Mouse (Mus musculus): ENCODE data around the gene Olfr1286.

Olfr1286 gene

DNA sequence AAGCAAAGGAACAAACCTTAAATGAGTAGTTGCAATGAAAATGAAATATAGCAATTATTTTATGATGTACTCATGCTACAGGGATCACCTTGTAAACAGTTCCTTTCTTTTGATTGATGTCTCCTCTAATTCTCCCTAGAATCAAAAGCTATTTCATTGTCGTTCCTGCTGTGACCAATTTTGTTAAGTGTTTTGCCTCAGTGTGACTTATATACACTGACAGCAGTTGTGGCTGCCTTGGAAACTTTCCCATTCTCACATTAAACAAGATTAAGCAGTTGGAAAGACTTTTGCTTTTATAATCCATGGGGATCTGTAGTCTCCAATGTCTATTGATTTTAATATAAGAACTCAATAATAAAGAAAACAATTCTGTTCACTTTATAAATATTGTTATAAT is at the start of gene Olfr1286:
Olfr1286 (minus strand) TSS at position 185 of the 400 bp plus-strand sequence.
- DNase-seq, result no peak

DNA sequence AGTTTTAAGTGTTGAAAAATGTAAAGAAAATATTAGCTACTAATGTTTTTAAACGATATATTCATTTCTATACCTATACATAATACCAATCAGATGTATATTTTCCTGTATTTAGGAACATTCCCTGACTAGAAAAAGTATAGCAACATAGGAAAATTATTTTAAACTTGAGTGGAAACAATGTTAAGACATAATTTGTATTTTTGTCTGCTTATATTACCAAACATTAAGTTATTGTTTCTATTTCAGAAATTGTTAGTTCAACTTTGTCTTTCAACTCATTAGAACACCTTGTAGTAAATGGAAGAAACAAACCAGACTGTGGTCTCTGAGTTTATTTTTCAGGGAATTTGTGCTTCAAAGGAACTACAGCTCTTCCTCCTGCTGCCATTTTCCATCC is 25.9 kb upstream of the Olfr1286 start, which contains the start of gene Olfr1287:
Olfr1287 (plus strand) TSS at position 301 of the 400 bp plus-strand sequence.
- no peak for DNase-seq

DNA sequence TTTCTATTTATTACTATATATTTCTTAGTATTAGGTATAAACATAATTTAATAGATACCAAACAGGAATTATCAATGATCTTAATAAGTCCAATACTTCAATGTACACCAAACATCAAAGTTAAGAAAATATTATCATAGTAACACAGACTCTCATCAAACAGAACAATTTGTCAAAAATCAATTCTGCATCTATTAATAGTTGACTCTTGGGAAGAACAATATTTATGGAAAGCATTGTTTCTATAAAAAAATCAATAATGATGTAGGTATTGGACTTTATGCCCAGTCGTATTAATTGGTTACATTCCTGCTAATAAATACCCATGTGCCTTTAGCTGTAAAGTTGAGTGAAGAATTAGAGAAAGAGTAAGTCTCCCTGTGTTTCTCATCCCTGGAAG is 47.7 kb downstream of the Olfr1286 start, which contains the start of gene Olfr1284:
Olfr1284 (plus strand) TSS at position 301 of the 400 bp plus-strand sequence.
- no peak for DNase-seq
